Mouse (Mus musculus): ENCODE data around the gene Otop2. TPM values are rescaled to one million over a fixed set of nuclear protein-coding genes. Genes with fewer than 3 reads are reported as not detected.

The Otop2 gene
- polyA plus RNA-seq, 2 experiments = not detected

DNA sequence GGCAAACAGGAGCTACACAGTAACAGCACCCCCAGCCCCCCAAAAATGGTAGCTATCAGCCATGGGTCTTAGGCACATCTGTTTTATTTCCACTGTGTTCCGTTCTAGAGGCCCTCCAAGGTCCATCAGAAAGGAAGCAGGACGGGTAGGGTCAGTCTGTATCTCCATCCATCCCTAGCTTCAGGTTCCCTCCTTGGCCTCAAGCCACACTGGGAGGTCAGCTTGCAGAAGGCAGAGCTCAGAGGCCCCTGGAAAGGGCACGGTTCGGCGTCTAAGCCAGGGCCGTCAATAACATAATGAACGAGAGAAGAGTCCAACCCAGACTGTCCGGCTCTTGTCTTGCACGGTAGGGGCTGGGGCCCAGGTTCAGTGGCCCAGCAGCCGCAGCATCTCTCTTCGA lies 39.0 kb upstream of the Otop2 start:
- ATAC-seq (ENCODE audit: insufficient read depth) (no peak), DNase-seq (ENCODE audit: low read depth in 3 of 3, low spot score in 3 of 3) (no peak)
- H3K27me3 ChIP-seq (ENCODE audit: control insufficient read depth, insufficient read depth, low read length) = peaks cover 39% of the 10 kb centered on the region
- H3K27ac ChIP-seq = no peak overlapping the region
- no peak overlapping the region for H3K9ac ChIP-seq (replicated peaks)
- H3K4me1 ChIP-seq (replicated peaks; ENCODE audit: control insufficient read depth in 2 of 2, insufficient read depth in 2 of 2, low read length in 1 of 2) = no peaks in the 10 kb centered on the region
- H3K4me3 ChIP-seq (ENCODE audit: insufficient read depth in 1 of 2, low read depth in 2 of 2, low read length in 2 of 2) = no peak overlapping the region
- TF ChIP-seq EP300 (IDR thresholded peaks at IDR 0.05; ENCODE audit: low read depth) (no peak), CTCF (IDR thresholded peaks at IDR 0.05; ENCODE audit: low read depth) (no peak)
- no peaks in the 10 kb centered on the region for H3K9me3 ChIP-seq (ENCODE audit: control insufficient read depth, low read length)
- H3K4me2 ChIP-seq (ENCODE audit: low read depth) = no peak overlapping the region
- WGBS (ENCODE audit: insufficient replicate concordance) = 69% methylated on average over 11 of the region's 11 CpGs
- no peaks in the 10 kb centered on the region for H3K36me3 ChIP-seq (replicated peaks; ENCODE audit: control insufficient read depth, insufficient read depth, low read depth)

DNA sequence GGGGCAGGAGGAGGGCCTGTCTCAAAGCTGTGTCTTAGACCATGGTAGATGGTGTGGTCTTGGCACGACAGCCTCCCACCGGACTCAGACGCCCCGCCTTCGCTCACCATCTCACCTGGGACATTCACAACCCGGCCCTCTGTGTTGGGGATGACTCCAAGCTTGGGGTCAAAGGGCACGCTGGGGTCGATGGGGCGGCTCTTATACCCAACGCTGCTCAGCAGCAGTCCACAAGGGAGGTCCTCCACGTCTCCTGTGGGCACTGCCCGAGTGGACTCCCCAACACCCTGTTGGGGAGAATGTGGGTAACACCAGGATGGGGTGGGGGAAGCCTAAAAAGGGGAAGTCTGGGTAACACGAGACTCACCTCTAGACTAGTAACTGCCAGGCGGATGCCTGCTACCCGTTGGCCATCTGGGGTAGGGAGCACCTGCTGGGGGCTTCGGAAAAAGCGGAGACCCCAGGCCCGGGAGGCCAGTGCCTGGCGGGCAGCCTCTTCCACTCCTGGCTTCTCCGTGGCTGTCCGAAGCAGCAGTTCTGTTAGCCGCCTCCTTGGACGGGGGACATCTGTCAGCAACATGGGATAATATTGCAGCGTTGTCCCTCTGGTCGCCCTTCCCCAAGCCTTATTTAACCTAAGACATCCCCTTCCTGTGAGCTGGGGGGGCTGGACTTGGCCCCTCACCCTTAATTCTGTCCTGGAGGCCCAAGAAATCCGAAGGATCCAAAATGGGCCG lies 37.5 kb upstream of the Otop2 start:
- no peaks in the 10 kb centered on the region for H3K4me1 ChIP-seq (replicated peaks; ENCODE audit: control insufficient read depth in 2 of 2, insufficient read depth in 2 of 2, low read length in 1 of 2)
- no peak for ATAC-seq (ENCODE audit: insufficient read depth)
- 76% methylated on average over 27 of the region's 27 CpGs for WGBS (ENCODE audit: insufficient replicate concordance)
- TF ChIP-seq EP300 (IDR thresholded peaks at IDR 0.05; ENCODE audit: low read depth) (no peak), CTCF (IDR thresholded peaks at IDR 0.05; ENCODE audit: low read depth) (no peak)
- H3K9ac ChIP-seq (replicated peaks) = no peak overlapping the region
- H3K27ac ChIP-seq = no peak overlapping the region
- no peak for DNase-seq (ENCODE audit: low read depth in 3 of 3, low spot score in 3 of 3)
- no peak overlapping the region for H3K4me2 ChIP-seq (ENCODE audit: low read depth)
- H3K36me3 ChIP-seq (replicated peaks; ENCODE audit: control insufficient read depth, insufficient read depth, low read depth) = no peaks in the 10 kb centered on the region
- peaks cover 33% of the 10 kb centered on the region for H3K27me3 ChIP-seq (ENCODE audit: control insufficient read depth, insufficient read depth, low read length)
- H3K9me3 ChIP-seq (ENCODE audit: control insufficient read depth, low read length) = no peaks in the 10 kb centered on the region
- no peak overlapping the region for H3K4me3 ChIP-seq (ENCODE audit: insufficient read depth in 1 of 2, low read depth in 2 of 2, low read length in 2 of 2)

DNA sequence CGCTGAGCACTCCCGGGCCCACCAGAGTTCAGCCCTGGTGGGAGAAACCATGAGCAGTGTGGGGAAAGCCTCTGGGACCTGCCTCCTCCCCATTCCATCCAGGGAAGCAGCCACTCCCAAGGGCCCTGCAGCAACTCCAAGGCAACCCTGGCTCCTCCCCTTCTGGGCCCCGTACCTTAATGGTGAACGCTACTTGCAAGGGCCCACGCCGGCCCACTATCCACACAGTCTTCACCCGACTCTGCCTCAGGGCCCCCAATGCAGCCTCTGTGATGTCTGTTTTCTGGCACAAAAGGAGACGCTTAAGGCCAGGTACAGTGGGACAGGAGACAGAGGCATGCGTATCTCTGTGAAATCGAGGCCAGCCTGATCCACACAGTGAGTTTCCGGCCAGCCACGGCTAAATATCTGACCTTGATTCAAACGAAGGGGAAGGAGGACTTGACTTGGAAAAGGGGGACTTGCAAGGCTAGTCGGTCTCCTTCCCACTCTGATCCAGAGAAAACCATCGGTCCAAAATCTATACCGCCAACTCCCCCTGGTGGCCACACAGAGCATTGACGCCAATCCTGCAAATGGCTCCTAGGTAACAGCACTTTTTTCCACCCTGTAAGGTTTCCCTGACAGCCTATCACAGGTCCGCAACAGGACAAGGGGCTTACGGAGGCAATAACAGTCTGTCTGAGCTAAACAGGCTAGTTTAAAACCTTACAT lies 36.7 kb upstream of the Otop2 start:
- Histone ChIP-seq H3K4me3 (ENCODE audit: insufficient read depth in 1 of 2, low read depth in 2 of 2, low read length in 2 of 2) (no peak overlapping the region), H3K27me3 (ENCODE audit: control insufficient read depth, insufficient read depth, low read length) (peaks cover 25% of the 10 kb centered on the region), H3K36me3 (replicated peaks; ENCODE audit: control insufficient read depth, insufficient read depth, low read depth) (no peaks in the 10 kb centered on the region), H3K27ac (no peak overlapping the region), H3K9ac (replicated peaks) (no peak overlapping the region), H3K4me2 (ENCODE audit: low read depth) (no peak overlapping the region), H3K4me1 (replicated peaks; ENCODE audit: control insufficient read depth in 2 of 2, insufficient read depth in 2 of 2, low read length in 1 of 2) (peaks cover 0 to 4% of the 10 kb centered on the region in 2 experiments; a peak in 3 of 4 replicates), H3K9me3 (ENCODE audit: control insufficient read depth, low read length) (no peaks in the 10 kb centered on the region)
- WGBS (ENCODE audit: insufficient replicate concordance) = 31% methylated on average over 17 of the region's 19 CpGs
- ATAC-seq (ENCODE audit: insufficient read depth) (no peak), DNase-seq (ENCODE audit: low read depth in 3 of 3, low spot score in 3 of 3) (peak in 2 of 3 experiments; percentile 37 to 42)
- TF ChIP-seq EP300 (IDR thresholded peaks at IDR 0.05; ENCODE audit: low read depth) = no peak
- TF ChIP-seq CTCF (IDR thresholded peaks at IDR 0.05; ENCODE audit: low read depth) = peak; percentile 96

DNA sequence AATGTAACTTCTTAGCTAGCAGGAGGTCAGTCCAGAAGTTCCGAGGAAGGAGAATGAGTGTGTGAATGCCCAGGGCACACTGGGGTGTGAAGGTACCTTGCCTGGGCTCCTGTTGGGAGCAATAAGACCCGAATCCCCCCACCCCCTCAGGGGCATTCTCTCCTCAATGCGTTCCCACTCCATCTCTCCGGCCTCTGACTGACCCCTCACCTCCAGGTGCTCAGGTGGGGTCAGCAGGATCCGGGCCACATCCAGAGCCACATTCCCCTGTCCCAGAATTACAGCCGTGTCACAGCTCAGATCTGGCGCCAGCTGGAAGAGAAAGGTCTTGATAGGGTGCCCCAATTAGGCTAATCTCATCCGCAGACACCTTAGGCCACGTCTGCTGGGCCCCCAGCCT lies 35.9 kb upstream of the Otop2 start:
- no peak for ATAC-seq (ENCODE audit: insufficient read depth)

DNA sequence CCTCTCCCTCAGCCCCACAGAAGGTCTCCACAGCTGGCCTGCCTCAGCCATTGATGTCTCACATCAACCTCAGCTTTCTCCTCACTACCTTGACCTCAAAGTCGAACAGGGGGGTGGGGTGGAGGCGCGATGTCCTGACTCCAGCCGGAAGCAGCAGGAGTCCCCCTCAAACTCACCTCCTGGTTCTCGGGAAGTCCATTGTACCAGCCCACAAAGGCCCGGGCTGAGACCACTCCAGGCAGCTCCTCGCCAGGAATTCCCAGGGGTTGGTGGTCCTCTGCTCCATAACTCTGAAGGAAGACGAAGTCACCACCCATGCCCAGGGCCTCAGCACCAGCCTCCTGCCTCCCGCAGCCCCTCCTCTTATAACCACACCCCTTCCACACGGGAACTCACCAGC lies 35.5 kb upstream of the Otop2 start:
- ATAC-seq (ENCODE audit: insufficient read depth) (no peak), DNase-seq (ENCODE audit: low read depth in 3 of 3, low spot score in 3 of 3) (no peak)
- no peaks in the 10 kb centered on the region for H3K9me3 ChIP-seq (ENCODE audit: control insufficient read depth, low read length)
- peaks cover 0 to 15% of the 10 kb centered on the region in 2 experiments; a peak in 3 of 4 replicates for H3K4me1 ChIP-seq (replicated peaks; ENCODE audit: control insufficient read depth in 2 of 2, insufficient read depth in 2 of 2, low read length in 1 of 2)
- peaks cover 13% of the 10 kb centered on the region for H3K27me3 ChIP-seq (ENCODE audit: control insufficient read depth, insufficient read depth, low read length)
- no peak overlapping the region for H3K9ac ChIP-seq (replicated peaks)
- WGBS (ENCODE audit: insufficient replicate concordance) = 68% methylated on average over 10 of the region's 10 CpGs
- no peak overlapping the region for H3K27ac ChIP-seq
- no peaks in the 10 kb centered on the region for H3K36me3 ChIP-seq (replicated peaks; ENCODE audit: control insufficient read depth, insufficient read depth, low read depth)
- no peak overlapping the region for H3K4me2 ChIP-seq (ENCODE audit: low read depth)
- TF ChIP-seq EP300 (IDR thresholded peaks at IDR 0.05; ENCODE audit: low read depth) (no peak), CTCF (IDR thresholded peaks at IDR 0.05; ENCODE audit: low read depth) (no peak)
- no peak overlapping the region for H3K4me3 ChIP-seq (ENCODE audit: insufficient read depth in 1 of 2, low read depth in 2 of 2, low read length in 2 of 2)

More for the DNA sequence above, 35.9 kb upstream of the Otop2 start:
- Histone ChIP-seq H3K27me3 (ENCODE audit: control insufficient read depth, insufficient read depth, low read length) (peaks cover 18% of the 10 kb centered on the region), H3K4me2 (ENCODE audit: low read depth) (no peak overlapping the region), H3K27ac (no peak overlapping the region), H3K4me3 (ENCODE audit: insufficient read depth in 1 of 2, low read depth in 2 of 2, low read length in 2 of 2) (no peak overlapping the region), H3K9ac (replicated peaks) (no peak overlapping the region), H3K9me3 (ENCODE audit: control insufficient read depth, low read length) (no peaks in the 10 kb centered on the region), H3K36me3 (replicated peaks; ENCODE audit: control insufficient read depth, insufficient read depth, low read depth) (no peaks in the 10 kb centered on the region), H3K4me1 (replicated peaks; ENCODE audit: control insufficient read depth in 2 of 2, insufficient read depth in 2 of 2, low read length in 1 of 2) (peaks cover 0 to 10% of the 10 kb centered on the region in 2 experiments; a peak in 3 of 4 replicates)
- TF ChIP-seq EP300 (IDR thresholded peaks at IDR 0.05; ENCODE audit: low read depth) (no peak), CTCF (IDR thresholded peaks at IDR 0.05; ENCODE audit: low read depth) (no peak)
- 73% methylated on average over 9 of the region's 9 CpGs for WGBS (ENCODE audit: insufficient replicate concordance)
- no peak for DNase-seq (ENCODE audit: low read depth in 3 of 3, low spot score in 3 of 3)
